Mouse (Mus musculus): Measurements from ENCODE around the gene Ppp1r14d. TPM values are rescaled to one million over a fixed set of nuclear protein-coding genes. Genes with fewer than 3 reads are reported as not detected.

Gene Ppp1r14d
- total and polyA plus RNA-seq, 2 experiments from 2014 or later, result not detected

- Histone ChIP-seq H3K27me3 (ENCODE audit: control insufficient read depth, insufficient read depth, low read length) (no peaks in the 10 kb centered on the region), H3K36me3 (replicated peaks; ENCODE audit: control insufficient read depth, insufficient read depth, low read length) (no peaks in the 10 kb centered on the region), H3K9me3 (replicated peaks; ENCODE audit: control insufficient read depth, low read length) (no peaks in the 10 kb centered on the region), H3K4me2 (ENCODE audit: low read depth, low read length) (no peak overlapping the region), H3K4me1 (ENCODE audit: control insufficient read depth, insufficient read depth) (peaks cover 3% of the 10 kb centered on the region; the same call in 1 of the 2 replicates), H3K27ac (ENCODE audit: low read depth) (peak overlapping the region; percentile 74), H3K4me3 (ENCODE audit: low read depth, low read length) (no peak overlapping the region), H3K9ac (replicated peaks; ENCODE audit: low read depth, low read length) (no peak overlapping the region)
- ATAC-seq (ENCODE audit: insufficient read depth, low read depth) (0 out of 2 replicates have a peak, but pooled peaks have one; percentile 47), DNase-seq (ENCODE audit: low spot score) (peak; percentile 22)
- 53% methylated on average over 5 of the region's 5 CpGs for WGBS
- TF ChIP-seq EP300 (IDR thresholded peaks at IDR 0.05; ENCODE audit: low read depth), result no peak
- no peak for TF ChIP-seq CTCF (IDR thresholded peaks at IDR 0.05; ENCODE audit: low read depth)
Measured at GRCm38 (mm10) chr2:119202914-119203453, 26.7 kb downstream of the Ppp1r14d start.

DNA sequence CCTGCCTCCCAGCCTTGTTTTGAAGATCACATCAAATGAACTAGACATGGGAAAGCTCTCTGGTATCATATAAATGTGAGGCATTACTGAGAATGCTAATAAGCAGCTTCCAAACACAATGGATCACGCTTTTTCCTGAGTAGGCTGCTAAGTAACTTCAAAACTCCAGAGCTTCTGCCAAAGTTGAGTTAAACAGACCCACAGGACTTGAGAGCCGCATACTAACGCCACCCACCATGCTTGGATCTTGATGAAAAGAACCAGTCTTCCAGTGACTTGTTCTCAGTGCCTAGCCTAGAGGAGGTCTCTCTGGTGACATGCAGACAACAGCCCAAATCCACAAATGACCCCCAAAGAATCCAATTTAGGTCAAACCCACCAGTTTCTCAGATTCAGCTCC lies 30.8 kb downstream of the Ppp1r14d start:
- H3K9me3 ChIP-seq (replicated peaks; ENCODE audit: control insufficient read depth, low read length), result no peaks in the 10 kb centered on the region
- H3K9ac ChIP-seq (replicated peaks; ENCODE audit: low read depth, low read length), result no peak overlapping the region
- ATAC-seq (ENCODE audit: insufficient read depth, low read depth) (no peak), DNase-seq (ENCODE audit: low spot score) (no peak)
- no peak overlapping the region for H3K4me2 ChIP-seq (ENCODE audit: low read depth, low read length)
- H3K27me3 ChIP-seq (ENCODE audit: control insufficient read depth, insufficient read depth, low read length), result no peaks in the 10 kb centered on the region
- TF ChIP-seq EP300 (IDR thresholded peaks at IDR 0.05; ENCODE audit: low read depth) (no peak), CTCF (IDR thresholded peaks at IDR 0.05; ENCODE audit: low read depth) (no peak)
- H3K4me1 ChIP-seq (ENCODE audit: control insufficient read depth, insufficient read depth), result peaks cover 6% of the 10 kb centered on the region
- H3K27ac ChIP-seq (ENCODE audit: low read depth), result no peak overlapping the region
- WGBS, result 62% methylated on average over 3 of the region's 3 CpGs
- no peak overlapping the region for H3K4me3 ChIP-seq (ENCODE audit: low read depth, low read length)
- no peaks in the 10 kb centered on the region for H3K36me3 ChIP-seq (replicated peaks; ENCODE audit: control insufficient read depth, insufficient read depth, low read length)

DNA sequence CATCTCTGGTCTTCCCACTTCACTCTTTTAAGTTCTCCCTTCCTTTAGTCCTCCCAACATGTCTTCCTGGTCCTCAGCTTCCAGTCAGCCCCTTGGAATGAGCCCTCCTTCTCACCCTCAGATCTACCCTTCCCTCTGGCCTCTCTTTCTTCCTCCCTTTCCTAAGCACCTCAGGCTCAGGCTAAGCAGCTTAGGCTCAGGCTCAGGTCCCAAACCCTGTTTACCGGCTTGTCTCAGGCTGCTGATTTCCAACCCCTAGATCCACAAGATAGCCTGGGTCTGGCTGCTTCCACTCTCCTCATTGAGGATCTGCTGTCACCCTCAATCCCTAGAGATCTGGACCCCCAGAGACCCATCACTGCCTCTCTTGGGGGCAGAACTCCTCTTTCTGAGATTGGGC lies 31.7 kb downstream of the Ppp1r14d start:
- Histone ChIP-seq H3K4me2 (ENCODE audit: low read depth, low read length) (no peak overlapping the region), H3K4me3 (ENCODE audit: low read depth, low read length) (no peak overlapping the region)

DNA sequence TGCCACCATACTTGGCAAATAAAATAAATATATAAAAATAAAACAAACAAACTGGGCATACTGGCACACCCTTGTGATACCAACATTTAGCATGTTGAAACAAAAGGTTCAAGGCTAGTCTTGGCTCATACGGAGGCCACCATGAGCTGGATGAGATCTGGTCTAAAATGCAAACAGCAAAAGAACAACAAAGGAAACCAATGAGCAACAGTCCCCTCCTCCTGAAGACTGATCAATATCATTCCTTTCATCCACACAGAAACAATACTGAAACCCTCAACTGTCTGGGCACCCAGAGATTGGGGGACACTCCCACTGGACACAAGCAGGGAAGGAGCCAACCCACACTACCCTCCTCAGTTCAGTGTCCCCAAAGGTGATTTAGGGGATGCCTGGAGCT lies 32.2 kb downstream of the Ppp1r14d start:
- TF ChIP-seq CTCF (IDR thresholded peaks at IDR 0.05; ENCODE audit: low read depth) (no peak), EP300 (IDR thresholded peaks at IDR 0.05; ENCODE audit: low read depth) (no peak)
- H3K9ac ChIP-seq (replicated peaks; ENCODE audit: low read depth, low read length), result no peak overlapping the region
- H3K27ac ChIP-seq (ENCODE audit: low read depth), result no peak overlapping the region
- H3K4me1 ChIP-seq (ENCODE audit: control insufficient read depth, insufficient read depth), result peaks cover 7% of the 10 kb centered on the region
- ATAC-seq (ENCODE audit: insufficient read depth, low read depth) (no peak), DNase-seq (ENCODE audit: low spot score) (no peak)
- H3K4me3 ChIP-seq (ENCODE audit: low read depth, low read length), result no peak overlapping the region
- H3K27me3 ChIP-seq (ENCODE audit: control insufficient read depth, insufficient read depth, low read length), result no peaks in the 10 kb centered on the region
- H3K36me3 ChIP-seq (replicated peaks; ENCODE audit: control insufficient read depth, insufficient read depth, low read length), result no peaks in the 10 kb centered on the region
- 92% methylated on average over 1 of the region's 1 CpGs for WGBS
- H3K4me2 ChIP-seq (ENCODE audit: low read depth, low read length), result no peak overlapping the region
- H3K9me3 ChIP-seq (replicated peaks; ENCODE audit: control insufficient read depth, low read length), result no peaks in the 10 kb centered on the region

More for the DNA sequence above, 31.7 kb downstream of the Ppp1r14d start:
- H3K36me3 ChIP-seq (replicated peaks; ENCODE audit: control insufficient read depth, insufficient read depth, low read length), result no peaks in the 10 kb centered on the region
- H3K4me1 ChIP-seq (ENCODE audit: control insufficient read depth, insufficient read depth), result peaks cover 7% of the 10 kb centered on the region
- H3K9me3 ChIP-seq (replicated peaks; ENCODE audit: control insufficient read depth, low read length), result no peaks in the 10 kb centered on the region
- ATAC-seq (ENCODE audit: insufficient read depth, low read depth), result no peak
- H3K27me3 ChIP-seq (ENCODE audit: control insufficient read depth, insufficient read depth, low read length), result no peaks in the 10 kb centered on the region
- TF ChIP-seq CTCF (IDR thresholded peaks at IDR 0.05; ENCODE audit: low read depth), result no peak
- no peak for TF ChIP-seq EP300 (IDR thresholded peaks at IDR 0.05; ENCODE audit: low read depth)
- H3K9ac ChIP-seq (replicated peaks; ENCODE audit: low read depth, low read length), result no peak overlapping the region
- H3K27ac ChIP-seq (ENCODE audit: low read depth), result no peak overlapping the region
- 33% methylated on average over 1 of the region's 1 CpGs for WGBS
- DNase-seq (ENCODE audit: low spot score), result no peak

GRCm38 (mm10) chr2:119196316-119197108 lies 33.2 kb downstream of the Ppp1r14d start:
- DNase-seq (ENCODE audit: low spot score) (no peak), ATAC-seq (ENCODE audit: insufficient read depth, low read depth) (no peak)
- Histone ChIP-seq H3K4me2 (ENCODE audit: low read depth, low read length) (no peak overlapping the region), H3K27ac (ENCODE audit: low read depth) (no peak overlapping the region), H3K27me3 (ENCODE audit: control insufficient read depth, insufficient read depth, low read length) (no peaks in the 10 kb centered on the region), H3K9me3 (replicated peaks; ENCODE audit: control insufficient read depth, low read length) (no peaks in the 10 kb centered on the region), H3K9ac (replicated peaks; ENCODE audit: low read depth, low read length) (no peak overlapping the region), H3K4me1 (ENCODE audit: control insufficient read depth, insufficient read depth) (peaks cover 7% of the 10 kb centered on the region), H3K4me3 (ENCODE audit: low read depth, low read length) (no peak overlapping the region), H3K36me3 (replicated peaks; ENCODE audit: control insufficient read depth, insufficient read depth, low read length) (no peaks in the 10 kb centered on the region)
- WGBS, result 65% methylated on average over 4 of the region's 4 CpGs
- TF ChIP-seq EP300 (IDR thresholded peaks at IDR 0.05; ENCODE audit: low read depth), result no peak
- TF ChIP-seq CTCF (IDR thresholded peaks at IDR 0.05; ENCODE audit: low read depth), result no peak
